Mouse (Mus musculus) heart, postnatal 10 days (tissue): ENCODE measurements around the gene Olfr1377. TPM values are rescaled to one million over a fixed set of nuclear protein-coding genes. Genes with fewer than 3 reads are reported as not detected.

Experiments used
- total RNA-seq, 2 experiments: library from RNA; stranded (reverse); gene quantifications; 2 replicates each; pipeline ENCODE4 v1.2.3; 2021

Gene Olfr1377
- total RNA-seq, 2 experiments from 2014 or later = not detected

Other genes with a start within 250 kb of the Olfr1377 start
- gene Zfp354c, start 154.2 kb upstream of the Olfr1377 start, total RNA-seq = 1 to 10 TPM; 7.0 to 7.7 TPM
- gene Zfp879, start 140.4 kb upstream of the Olfr1377 start, total RNA-seq = 1 to 10 TPM in 1 of 2 experiments, under 1 TPM in 1; 0.72 to 1.2 TPM
- not detected for gene Grm6, start 131.3 kb upstream of the Olfr1377 start, total RNA-seq
- gene Zfp454, start 94.3 kb upstream of the Olfr1377 start, total RNA-seq = 1 to 10 TPM; 1.1 to 2.3 TPM
- gene Zfp2, start 65.8 kb upstream of the Olfr1377 start, total RNA-seq = 1 to 10 TPM; 3.1 to 4.6 TPM
- 1 to 10 TPM; 1.1 to 1.3 TPM for gene Zfp354b, start 50.3 kb upstream of the Olfr1377 start, total RNA-seq
- gene 4933414I15Rik, start 38.2 kb upstream of the Olfr1377 start, total RNA-seq = not detected
- gene Prop1, start 28.2 kb upstream of the Olfr1377 start, total RNA-seq = not detected
- gene Olfr1378, start 15.4 kb upstream of the Olfr1377 start, total RNA-seq = not detected
- gene Olfr51, start 21.6 kb downstream of the Olfr1377 start, total RNA-seq = not detected
- gene Olfr54, start 32.3 kb downstream of the Olfr1377 start, total RNA-seq = not detected
- not detected for gene Olfr1375, start 66.1 kb downstream of the Olfr1377 start, total RNA-seq
- gene Zfp354a, start 77.3 kb downstream of the Olfr1377 start, total RNA-seq = 1 to 10 TPM; 2.1 to 2.9 TPM
- not detected for gene Gm12569, start 238.5 kb downstream of the Olfr1377 start, total RNA-seq